Mouse (Mus musculus): ENCODE data around the gene Ncor2.

Gene Ncor2

DNA sequence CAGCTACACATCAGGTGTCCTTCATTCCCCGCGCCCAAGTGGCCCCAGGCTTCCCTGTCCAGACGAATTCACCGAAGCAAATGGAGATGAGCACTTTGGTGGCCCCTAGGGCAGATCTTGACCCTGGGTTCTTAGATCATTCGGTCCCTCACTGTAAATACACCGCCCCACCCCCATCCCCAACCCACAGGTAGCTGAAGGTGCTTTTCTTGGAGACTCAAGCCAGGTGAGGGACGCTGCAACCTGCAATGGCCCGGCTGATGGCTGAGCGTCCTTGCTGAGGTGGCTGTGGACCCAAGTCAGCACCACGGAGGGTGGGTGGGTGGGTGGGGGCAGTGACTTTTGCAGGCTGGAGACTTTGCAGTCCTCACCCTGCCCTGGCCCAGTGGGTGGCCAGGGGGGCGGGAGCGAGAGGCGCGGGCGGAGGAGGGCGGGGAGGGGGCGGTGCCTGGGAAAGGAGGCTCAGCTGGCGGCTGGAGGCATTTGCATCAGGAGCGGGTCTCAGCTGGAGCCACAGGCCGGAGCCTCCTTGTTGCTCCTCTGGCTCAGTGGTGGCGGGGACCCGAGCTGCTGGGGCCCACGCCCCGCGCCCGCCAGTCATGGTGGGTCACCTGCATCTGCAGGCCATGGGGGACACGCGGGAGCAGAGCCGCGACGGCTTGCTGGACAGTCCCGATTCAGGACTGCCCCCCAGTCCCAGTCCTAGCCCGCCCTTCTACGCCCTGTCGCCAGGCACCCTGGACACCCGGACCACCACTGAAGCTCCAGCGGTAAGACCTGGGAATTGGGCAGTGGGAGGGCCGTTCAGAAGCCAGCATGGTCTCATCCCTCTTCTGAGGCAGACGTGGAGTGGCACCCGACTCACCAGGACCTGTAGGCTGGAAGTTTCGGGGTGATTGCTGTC, 175.8 kb downstream of the Ncor2 start, which contains the start of gene Rflna:
Gene Rflna (plus strand): TSS at position 253 of the 904 bp plus-strand sequence.
- intact Hi-C loops (cut with DNase I): loop anchor here (5.0 kb wide), 1 partner anchor 41 kb away; no protein-coding TSS in a partner anchor

DNA sequence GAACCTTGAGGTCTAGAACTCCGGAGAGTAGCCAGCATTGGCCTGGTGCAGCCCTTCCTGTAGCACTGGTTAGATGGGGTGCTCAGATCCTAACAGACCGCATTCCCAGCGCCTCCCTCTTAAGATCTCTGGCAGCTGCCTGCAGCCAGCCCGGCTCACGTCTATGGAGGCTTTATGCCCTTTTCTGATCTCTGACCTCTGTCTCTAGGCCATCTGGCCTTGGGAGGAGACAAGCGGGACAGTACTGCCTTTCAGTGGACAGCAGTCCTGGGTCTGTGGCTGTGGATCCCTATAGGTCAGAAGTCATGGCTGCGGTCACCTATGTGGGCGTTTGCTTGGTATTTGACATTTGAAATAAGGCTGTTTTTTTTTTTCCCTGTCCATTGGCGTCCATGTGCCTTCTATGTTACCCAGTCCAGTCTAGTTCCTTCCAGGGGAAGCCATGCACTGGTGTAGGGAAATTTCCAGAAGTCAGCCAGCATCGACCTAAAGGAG, 178.2 kb downstream of the Ncor2 start:
- intact Hi-C loops (cut with DNase I): loop anchor here (5.0 kb wide), 1 partner anchor 39 kb away; no protein-coding TSS in a partner anchor

GRCm38 (mm10) chr5:124997913-124998312, 181.1 kb downstream of the Ncor2 start:
- intact Hi-C loops (cut with DNase I): no loop called here

- intact Hi-C loops (cut with DNase I): no loop called here
Observed at GRCm38 (mm10) chr5:124996816-124997215, 182.2 kb downstream of the Ncor2 start.

- intact Hi-C loops (cut with DNase I): no loop called here
Observed at GRCm38 (mm10) chr5:124992891-124993290, 186.1 kb downstream of the Ncor2 start.

DNA sequence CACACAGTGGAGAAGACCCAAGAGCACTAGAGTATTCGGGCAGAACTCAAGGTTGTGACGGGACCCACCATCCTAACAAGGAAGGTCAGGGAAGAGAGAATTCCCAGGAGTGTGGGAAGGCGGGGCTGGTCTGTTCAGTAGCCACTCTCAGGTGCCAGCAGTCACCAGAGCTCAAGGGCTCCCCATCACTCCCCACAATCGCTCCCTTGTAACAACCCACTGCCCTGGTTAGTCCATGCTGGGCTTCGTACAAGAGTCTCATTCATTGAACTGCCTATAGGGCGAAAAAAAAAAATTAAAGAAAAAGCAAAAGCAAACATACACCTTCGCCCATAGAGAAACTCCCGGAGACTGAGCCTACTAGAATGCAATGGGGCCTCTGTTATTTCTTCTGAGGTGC, 186.7 kb downstream of the Ncor2 start:
- intact Hi-C loops (cut with DNase I): no loop called here

DNA sequence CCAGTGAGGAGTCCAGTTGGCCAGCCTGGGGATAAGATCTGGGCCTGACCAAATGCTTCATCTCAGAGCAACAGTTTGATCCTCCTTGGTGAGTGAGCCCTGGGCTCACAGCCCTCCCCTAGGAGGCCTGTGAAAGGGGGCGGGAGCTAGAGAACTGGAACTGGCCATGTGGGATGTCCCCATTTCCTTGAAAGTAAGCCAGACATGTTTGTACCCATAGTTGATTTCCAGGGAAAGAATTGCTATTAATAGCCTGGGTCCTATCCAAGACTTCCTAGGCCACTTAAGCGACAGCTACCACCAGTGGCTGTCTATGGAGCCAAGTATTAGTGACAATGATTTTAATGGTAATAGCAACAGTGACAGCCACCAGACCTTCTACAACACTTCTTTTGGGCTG, 189.3 kb downstream of the Ncor2 start:
- intact Hi-C loops (cut with DNase I): no loop called here

DNA sequence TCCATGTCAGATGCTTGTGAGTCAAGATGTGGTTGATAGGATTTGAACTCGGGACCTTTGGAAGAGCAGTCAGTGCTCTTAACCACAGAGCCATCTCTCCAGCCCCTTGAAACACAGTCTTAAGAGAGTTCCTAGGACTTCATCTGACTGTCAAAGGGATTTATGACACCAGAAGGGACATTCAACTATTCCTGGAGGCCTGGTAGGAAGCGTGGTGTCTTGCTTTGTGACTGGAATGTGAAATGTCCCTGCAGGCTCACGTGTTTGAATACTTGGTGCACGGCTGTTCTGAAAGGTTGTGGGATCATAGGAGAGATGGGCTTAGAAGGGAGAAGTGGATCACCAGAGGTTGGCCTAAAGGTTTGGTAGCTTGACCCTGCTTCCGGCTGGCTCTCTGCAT, 192.4 kb downstream of the Ncor2 start:
- intact Hi-C loops (cut with DNase I): no loop called here

DNA sequence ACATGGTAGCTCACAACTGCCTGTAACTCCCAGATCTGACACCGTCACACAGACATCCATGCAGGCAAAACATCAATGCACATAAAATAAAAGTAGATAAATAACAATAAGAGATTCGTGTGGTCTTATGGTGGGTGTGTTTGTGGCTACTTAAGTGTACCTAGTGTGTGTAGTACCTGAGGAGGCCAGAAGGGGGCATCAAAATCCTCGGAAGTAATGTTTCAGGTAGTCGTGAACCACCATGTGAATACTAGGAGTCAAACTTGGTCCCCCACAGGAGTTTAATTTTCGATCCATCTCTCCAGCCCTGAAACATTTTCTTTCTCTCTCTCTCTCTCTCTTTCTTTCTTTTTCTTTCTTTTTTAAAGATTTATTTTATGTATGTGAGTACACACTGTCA, 192.8 kb downstream of the Ncor2 start:
- intact Hi-C loops (cut with DNase I): no loop called here

DNA sequence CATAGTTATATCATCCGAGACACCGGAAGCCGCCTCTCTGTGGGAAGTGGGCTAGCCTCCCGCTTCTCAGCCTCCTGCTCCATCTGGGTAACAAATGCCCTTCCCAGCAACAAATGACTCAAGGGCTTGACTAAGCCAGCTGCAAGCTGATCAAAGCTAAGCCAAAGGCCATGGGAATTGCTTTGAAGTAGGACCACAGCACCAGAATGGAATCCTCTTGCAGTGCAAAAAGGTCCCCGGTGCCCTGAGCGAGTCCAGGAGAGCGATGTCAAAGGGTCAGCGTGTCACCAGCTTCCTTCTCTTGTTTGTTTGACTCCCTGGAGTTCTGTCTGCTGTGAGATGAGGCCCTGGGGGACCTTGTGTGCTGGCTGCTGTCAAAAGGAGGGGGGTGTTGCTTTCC, 209.2 kb downstream of the Ncor2 start:
- intact Hi-C loops (cut with DNase I): no loop called here
